Mouse (Mus musculus) gastrocnemius, postnatal 25 days (tissue): ENCODE measurements around the gene Vmn1r226. TPM values are rescaled to one million over a fixed set of nuclear protein-coding genes. Genes with fewer than 3 reads are reported as not detected.

ENCODE experiments used
- DNase-seq: peaks from one replicate; pipeline ENCODE4 v3.0.0; 2022
- long read RNA-seq, 2 experiments: library from polyadenylated mRNA; stranded (forward); transcript quantifications; one replicate each; pipeline ENCODE4 v2.0.0; 2021
- total RNA-seq, 2 experiments: library from RNA; stranded (reverse); gene quantifications; 1 replicate in 1 of 2; 2 replicates in 1 of 2; pipeline ENCODE4 v1.2.3; 2021

The Vmn1r226 gene
- total RNA-seq = not detected
- long read RNA-seq, experiment 1 = 0 reads
- long read RNA-seq, experiment 2 = 0 reads

GRCm38 (mm10) chr17:20682543-20682942, at the start of gene Vmn1r226:
Gene Vmn1r226, plus strand, starts transcription at chr17:20682843.
- no peak for DNase-seq

- no peak for DNase-seq
Measured at GRCm38 (mm10) chr17:20729543-20729942, 46.9 kb downstream of the Vmn1r226 start, which contains the start of gene Vmn1r227. Gene Vmn1r227, plus strand, starts transcription at chr17:20729843.

Other genes with a start within 250 kb of the Vmn1r226 start
- not detected for gene Vmn2r108, start 201.5 kb upstream of the Vmn1r226 start, total RNA-seq
- not detected for gene Vmn1r225, start 184.7 kb upstream of the Vmn1r226 start, total RNA-seq
- gene Vmn2r109, start 118.1 kb upstream of the Vmn1r226 start, total RNA-seq = not detected
- gene Vmn2r110, start 86.4 kb upstream of the Vmn1r226 start, total RNA-seq = not detected
- not detected for gene Fpr-rs3, start 58.0 kb upstream of the Vmn1r226 start, total RNA-seq
- not detected for gene Vmn1r227, start 47.0 kb downstream of the Vmn1r226 start, total RNA-seq
- gene Vmn1r228, start 103.3 kb downstream of the Vmn1r226 start, total RNA-seq = not detected
- gene Vmn1r229, start 128.7 kb downstream of the Vmn1r226 start, total RNA-seq = not detected
- gene Vmn1r230, start 157.6 kb downstream of the Vmn1r226 start, total RNA-seq = not detected
- not detected for gene Vmn1r231, start 222.2 kb downstream of the Vmn1r226 start, total RNA-seq
- gene Vmn1r232, start 236.9 kb downstream of the Vmn1r226 start, total RNA-seq = not detected